Mouse (Mus musculus): ENCODE measurements around the gene Gm6899. TPM values are rescaled to one million over a fixed set of nuclear protein-coding genes. Genes with fewer than 3 reads are reported as not detected.

The Gm6899 gene
- polyA plus RNA-seq (2014; fragmentation: Illumina TruSeq; extraction: RNeasy Lipid Tissue Mini Kit (QIAGEN cat#74804); ENCODE audit: low read depth, low replicate concordance), result not detected

DNA sequence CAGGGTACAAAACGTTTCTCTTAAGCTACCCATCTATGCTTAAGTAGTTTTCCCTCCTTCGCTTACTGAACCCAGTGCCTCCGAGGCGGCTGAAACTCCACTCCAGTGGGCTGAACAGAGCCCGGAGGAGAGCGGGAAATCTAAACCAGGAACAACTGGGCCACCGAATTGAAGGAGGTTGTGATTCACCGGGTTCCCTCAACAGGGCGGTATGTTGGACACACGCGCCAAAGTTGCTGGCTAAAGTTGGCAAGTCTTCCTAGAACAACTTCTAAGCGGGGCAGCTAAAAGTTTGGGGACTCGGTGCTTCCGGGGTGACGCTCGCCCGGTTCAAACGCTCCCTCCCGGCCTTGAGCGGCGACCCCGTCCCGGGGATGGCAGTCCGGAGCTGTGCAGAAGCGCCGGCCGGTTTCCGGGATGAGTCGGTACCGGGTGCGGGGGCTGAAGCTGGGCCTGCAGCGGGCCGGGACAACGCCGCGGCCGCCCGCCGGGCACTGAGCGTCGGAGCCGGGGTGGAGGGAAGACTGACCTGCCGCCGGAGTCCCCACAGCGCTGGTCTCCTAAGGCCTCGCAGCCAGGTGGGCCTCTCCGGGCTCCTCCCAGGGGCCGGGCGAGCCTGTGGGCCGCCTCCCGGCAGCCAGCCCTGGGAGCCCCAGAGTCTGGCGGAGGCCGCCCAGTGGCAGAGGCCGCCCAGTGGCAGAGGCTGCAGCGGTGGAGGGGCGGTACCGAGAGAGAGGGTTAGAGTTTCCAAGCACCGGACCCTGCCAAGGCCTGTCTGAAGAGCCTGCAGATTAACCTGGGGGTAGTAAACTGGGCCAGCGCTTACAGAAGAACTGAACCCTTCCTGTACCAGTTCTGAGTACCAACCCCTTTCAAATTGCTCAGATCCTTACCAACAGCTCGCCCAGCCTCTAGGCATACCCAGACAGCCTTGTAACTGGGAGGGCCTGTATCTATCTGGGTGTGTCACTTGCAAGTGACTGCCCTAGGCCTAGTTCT is at the start of gene Gm6899, which contains the start of gene Vrk2:
Gene Gm6899 (plus strand): TSS at position 181 of the 999 bp plus-strand sequence.
Gene Vrk2 (minus strand): TSS at position 939 of the 999 bp plus-strand sequence.

Other genes starting within 250 kb of the Gm6899 start
- gene Fancl, start 207.1 kb upstream of the Gm6899 start, polyA plus RNA-seq (2014; fragmentation: Illumina TruSeq; extraction: RNeasy Lipid Tissue Mini Kit (QIAGEN cat#74804); ENCODE audit: low read depth, low replicate concordance), result 15.2 TPM
- 46.8 TPM for gene Vrk2, start 758 bp downstream of the Gm6899 start, polyA plus RNA-seq (2014; fragmentation: Illumina TruSeq; extraction: RNeasy Lipid Tissue Mini Kit (QIAGEN cat#74804); ENCODE audit: low read depth, low replicate concordance)